Mouse (Mus musculus) liver (tissue): ENCODE measurements at regions not wholly inside any gene's neighbourhood (a gene's known extent, or its start where the extent isn't known, plus 50 kb on each side); places are given as distances from the start of the nearest gene placed in this dataset.
"Not testable (repeated sequence)": the region's sequence is repeated elsewhere in the genome, so short reads cannot be mapped to it uniquely, and the experiment has no call there.

Source experiments
- DNase-seq: peaks from one replicate; pipeline ENCODE4 v3.0.0-alpha.2; 2020; ENCODE audit warnings: mixed read lengths

GRCm38 (mm10) chr9:94107701-94108100, 430.2 kb downstream of the 1190002N15Rik start:
- DNase-seq = not testable (repeated sequence)

- DNase-seq = no peak
Observed at GRCm38 (mm10) chr9:94104669-94105068, 433.2 kb downstream of the 1190002N15Rik start.

- DNase-seq = no peak
Observed at GRCm38 (mm10) chr9:94101958-94102357, 435.9 kb downstream of the 1190002N15Rik start.

GRCm38 (mm10) chr9:94094800-94095199, 443.1 kb downstream of the 1190002N15Rik start:
- DNase-seq = no peak

GRCm38 (mm10) chr9:94091658-94092225, 446.1 kb downstream of the 1190002N15Rik start:
- no peak for DNase-seq

GRCm38 (mm10) chr9:94089759-94090158, 448.1 kb downstream of the 1190002N15Rik start:
- no peak for DNase-seq

GRCm38 (mm10) chr9:94083629-94084411, 454.1 kb downstream of the 1190002N15Rik start:
- no peak for DNase-seq

- DNase-seq = no peak
Observed at GRCm38 (mm10) chr9:94074904-94075303, 463.0 kb downstream of the 1190002N15Rik start.

GRCm38 (mm10) chr9:94067121-94067520, 470.8 kb downstream of the 1190002N15Rik start:
- no peak for DNase-seq

- no peak for DNase-seq
Observed at GRCm38 (mm10) chr9:94053229-94053628, 484.7 kb downstream of the 1190002N15Rik start.

GRCm38 (mm10) chr9:94047845-94048244, 490.0 kb downstream of the 1190002N15Rik start:
- no peak for DNase-seq

- no peak for DNase-seq
Observed at GRCm38 (mm10) chr9:94045462-94046126, 492.3 kb downstream of the 1190002N15Rik start.

GRCm38 (mm10) chr9:94023761-94024160, 514.1 kb downstream of the 1190002N15Rik start:
- no peak for DNase-seq

GRCm38 (mm10) chr9:94021293-94021903, 516.5 kb downstream of the 1190002N15Rik start:
- DNase-seq = no peak

GRCm38 (mm10) chr9:94016747-94017487, 521.0 kb downstream of the 1190002N15Rik start:
- DNase-seq = no peak

GRCm38 (mm10) chr9:93992216-93992615, 545.7 kb downstream of the 1190002N15Rik start:
- DNase-seq = no peak

- DNase-seq = no peak
Observed at GRCm38 (mm10) chr9:93991141-93991540, 546.7 kb downstream of the 1190002N15Rik start.

GRCm38 (mm10) chr9:93981136-93981535, 556.7 kb downstream of the 1190002N15Rik start:
- no peak for DNase-seq

- DNase-seq = no peak
Observed at GRCm38 (mm10) chr9:93969691-93970284, 568.1 kb downstream of the 1190002N15Rik start.

- DNase-seq = no peak
Observed at GRCm38 (mm10) chr9:93969118-93969517, 568.8 kb downstream of the 1190002N15Rik start.

GRCm38 (mm10) chr9:93955235-93956040, 582.4 kb downstream of the 1190002N15Rik start:
- DNase-seq = no peak
